Mouse (Mus musculus) C2C12 (cell line): ENCODE results near the gene Prdm10. TPM values are rescaled to one million over a fixed set of nuclear protein-coding genes. Genes with fewer than 3 reads are reported as not detected.

ENCODE experiments used
- H3K27me3 ChIP-seq: one replicate; pipeline ENCODE4 v1.6.1; 2011; ENCODE audit not compliant: control insufficient read depth, insufficient read depth, insufficient read length
- H3K36me3 ChIP-seq: one replicate; pipeline ENCODE4 v1.6.1; 2011; ENCODE audit not compliant: control insufficient read depth, insufficient read depth
- H3K4me3 ChIP-seq: one replicate; pipeline ENCODE4 v1.5.1; 2011; ENCODE audit warnings: mild to moderate bottlenecking, control low read depth; ENCODE audit not compliant: poor library complexity, insufficient read depth, severe bottlenecking
- H3K79me2 ChIP-seq: one replicate; pipeline ENCODE4 v1.6.1; 2011; ENCODE audit not compliant: control insufficient read depth, insufficient read depth
- H3K79me3 ChIP-seq: one replicate; pipeline ENCODE4 v1.6.1; 2011; ENCODE audit warnings: low read depth, control low read depth
- H3ac ChIP-seq: one replicate; pipeline ENCODE3; 2011; ENCODE audit warnings: low read depth; ENCODE audit not compliant: control insufficient read depth, insufficient read length
- CEBPB ChIP-seq: IDR thresholded peaks from one replicate; pipeline ENCODE4 v1.6.1; 2011; ENCODE audit warnings: low read depth, mild to moderate bottlenecking, control low read depth, moderate library complexity
- CTCF ChIP-seq: IDR thresholded peaks from one replicate; pipeline ENCODE4 v1.5.1; 2011; ENCODE audit not compliant: control insufficient read depth, insufficient read depth, insufficient read length
- FOSL1 ChIP-seq: IDR thresholded peaks from one replicate; pipeline ENCODE4 v1.8.0; 2011; ENCODE audit warnings: mild to moderate bottlenecking, low read length; ENCODE audit not compliant: poor library complexity, insufficient read depth, severe bottlenecking
- MAX ChIP-seq: IDR thresholded peaks from one replicate; pipeline ENCODE4 v1.6.1; 2011; ENCODE audit warnings: mild to moderate bottlenecking, control low read depth
- MYOD1 ChIP-seq: IDR thresholded peaks from one replicate; pipeline ENCODE4 v1.6.1; 2011; ENCODE audit warnings: low read depth; ENCODE audit not compliant: control insufficient read depth, insufficient read length
- MYOG ChIP-seq: IDR thresholded peaks from one replicate; pipeline ENCODE4 v1.6.1; 2011; ENCODE audit not compliant: control insufficient read depth, insufficient read length; ENCODE audit errors: extremely low read depth
- USF1 ChIP-seq: IDR thresholded peaks from one replicate; pipeline ENCODE4 v1.6.1; 2011; ENCODE audit warnings: low read depth, mild to moderate bottlenecking, control low read depth, moderate library complexity
- polyA plus RNA-seq: library from polyadenylated mRNA; unstranded; fragments of >200 nt; fragmentation: generic; extraction: Trizol; gene quantifications from one replicate; pipeline ENCODE4 v1.2.1, GENCODE M21; 2012; ENCODE audit warnings: missing spikeins

Prdm10 gene
- polyA plus RNA-seq, 1 experiment, result 2.5 TPM

- Histone ChIP-seq H3K79me2 (no peaks in the 10 kb centered on the region), H3K27me3 (no peaks in the 10 kb centered on the region), H3K4me3 (no peak overlapping the region), H3K79me3 (no peaks in the 10 kb centered on the region), H3ac (no peak overlapping the region), H3K36me3 (peaks cover 76% of the 10 kb centered on the region)
- TF ChIP-seq CEBPB (no peak), CTCF (no peak), MAX (no peak), FOSL1 (no peak), USF1 (no peak), MYOG (no peak), MYOD1 (no peak)
These were observed 131.8 kb downstream of the Prdm10 start for GRCm38 (mm10) chr9:31412165-31412564.

GRCm38 (mm10) chr9:31418821-31419220 is 138.5 kb downstream of the Prdm10 start:
- H3K4me3 ChIP-seq, result no peak overlapping the region

GRCm38 (mm10) chr9:31422143-31422542 is 141.8 kb downstream of the Prdm10 start:
- Histone ChIP-seq H3K79me2 (no peaks in the 10 kb centered on the region), H3K36me3 (peaks cover 16% of the 10 kb centered on the region), H3ac (no peak overlapping the region), H3K27me3 (no peaks in the 10 kb centered on the region), H3K79me3 (no peaks in the 10 kb centered on the region), H3K4me3 (no peak overlapping the region)
- TF ChIP-seq MYOD1, result no peak
- no peak for TF ChIP-seq FOSL1
- no peak for TF ChIP-seq CTCF
- TF ChIP-seq CEBPB, result no peak
- no peak for TF ChIP-seq MAX
- no peak for TF ChIP-seq MYOG
- no peak for TF ChIP-seq USF1

More at GRCm38 (mm10) chr9:31418821-31419220, 138.5 kb downstream of the Prdm10 start:
- H3K36me3 ChIP-seq, result peaks cover 39% of the 10 kb centered on the region
- no peaks in the 10 kb centered on the region for H3K79me3 ChIP-seq
- no peak overlapping the region for H3ac ChIP-seq
- H3K79me2 ChIP-seq, result no peaks in the 10 kb centered on the region
- TF ChIP-seq MYOD1, result no peak
- no peak for TF ChIP-seq MYOG
- no peak for TF ChIP-seq CEBPB
- TF ChIP-seq USF1, result no peak
- TF ChIP-seq FOSL1, result no peak
- no peak for TF ChIP-seq CTCF
- no peak for TF ChIP-seq MAX
- no peaks in the 10 kb centered on the region for H3K27me3 ChIP-seq

GRCm38 (mm10) chr9:31428971-31429370 is 148.6 kb downstream of the Prdm10 start:
- Histone ChIP-seq H3K79me3 (no peaks in the 10 kb centered on the region), H3K36me3 (peaks cover under 1% of the 10 kb centered on the region), H3ac (no peak overlapping the region), H3K27me3 (no peaks in the 10 kb centered on the region), H3K4me3 (no peak overlapping the region), H3K79me2 (no peaks in the 10 kb centered on the region)
- TF ChIP-seq CTCF (no peak), FOSL1 (no peak), CEBPB (no peak), MYOG (no peak)

GRCm38 (mm10) chr9:31430011-31430410 is 149.7 kb downstream of the Prdm10 start:
- no peaks in the 10 kb centered on the region for H3K79me3 ChIP-seq
- H3K36me3 ChIP-seq, result no peaks in the 10 kb centered on the region
- no peak overlapping the region for H3ac ChIP-seq
- no peaks in the 10 kb centered on the region for H3K27me3 ChIP-seq
- TF ChIP-seq USF1, result no peak
- no peak for TF ChIP-seq CTCF
- no peak for TF ChIP-seq CEBPB
- no peak for TF ChIP-seq MYOG
- TF ChIP-seq MYOD1, result no peak
- no peak for TF ChIP-seq MAX
- no peak for TF ChIP-seq FOSL1
- no peaks in the 10 kb centered on the region for H3K79me2 ChIP-seq
- no peak overlapping the region for H3K4me3 ChIP-seq

Other genes starting within 250 kb of the Prdm10 start
- 4.0 TPM for gene Zbtb44, start 249.9 kb upstream of the Prdm10 start, polyA plus RNA-seq
- 0.02 TPM for gene St14, start 148.7 kb upstream of the Prdm10 start, polyA plus RNA-seq
- gene Aplp2, start 68.7 kb upstream of the Prdm10 start, polyA plus RNA-seq, result 47.3 TPM
- 7.1 TPM for gene Nfrkb, start 105.7 kb downstream of the Prdm10 start, polyA plus RNA-seq
- not detected for gene Tmem45b, start 183.9 kb downstream of the Prdm10 start, polyA plus RNA-seq